Mouse (Mus musculus) embryonic facial prominence, embryonic 13.5 days (tissue): ENCODE data around the gene Gm42674. TPM values are rescaled to one million over a fixed set of nuclear protein-coding genes. Genes with fewer than 3 reads are reported as not detected.
A peak's percentile ranks its signal among the peaks of the same experiment; 100 is the strongest.

Experiments
- ATAC-seq: fragments of 200-750 bp; cut with Nextera tagmentation; 2 replicates; pipeline ENCODE4 v1.8.0; 2017; ENCODE audit warnings: low read depth; ENCODE audit not compliant: insufficient number of reproducible peaks, insufficient read depth, low FRiP score, low TSS enrichment
- H3K27ac ChIP-seq: fragments of 300-500 bp; sonication (generic); 2 replicates; pipeline ENCODE4 v1.5.1; 2015; ENCODE audit warnings: moderate library complexity, mild to moderate bottlenecking, inconsistent platforms
- H3K27me3 ChIP-seq: fragments of 300-500 bp; sonication (generic); 2 replicates; pipeline ENCODE4 v1.6.1; 2015; ENCODE audit warnings: mild to moderate bottlenecking, inconsistent platforms
- H3K36me3 ChIP-seq: fragments of 300-500 bp; sonication (generic); 2 replicates; pipeline ENCODE4 v1.6.1; 2015; ENCODE audit warnings: mild to moderate bottlenecking, inconsistent platforms
- H3K4me1 ChIP-seq: fragments of 300-500 bp; sonication (generic); 2 replicates; pipeline ENCODE4 v1.6.1; 2015; ENCODE audit warnings: inconsistent platforms
- H3K4me2 ChIP-seq: fragments of 300-500 bp; sonication (generic); 2 replicates; pipeline ENCODE4 v1.6.1; 2015; ENCODE audit warnings: moderate library complexity, mild to moderate bottlenecking, inconsistent platforms
- H3K4me3 ChIP-seq: fragments of 300-500 bp; sonication (generic); 2 replicates; pipeline ENCODE4 v1.5.1; 2015; ENCODE audit warnings: mild to moderate bottlenecking, inconsistent platforms
- H3K9ac ChIP-seq: fragments of 300-500 bp; sonication (generic); 2 replicates; pipeline ENCODE4 v1.6.1; 2015; ENCODE audit warnings: mild to moderate bottlenecking, inconsistent platforms
- H3K9me3 ChIP-seq: fragments of 300-500 bp; sonication (generic); 2 replicates; pipeline ENCODE4 v1.6.1; 2016; ENCODE audit warnings: inconsistent platforms
- WGBS: fragments of 180-500 bp; shearing (Covaris S2); methylation state at CpG from one replicate; pipeline ENCODE4 v1.1.7; 2015; ENCODE audit warnings: mixed read lengths; 5-methylcytosine and 5-hydroxymethylcytosine counted together
- polyA plus RNA-seq: library from polyadenylated mRNA; unstranded; fragments of >200 nt; fragmentation: Nextera tagmentation; extraction: Ambion mirVana; gene quantifications from 2 replicates; pipeline ENCODE4 v1.2.1, GENCODE M21; 2015

The Gm42674 gene
- polyA plus RNA-seq, 1 experiment from 2014 or later, result not detected

DNA sequence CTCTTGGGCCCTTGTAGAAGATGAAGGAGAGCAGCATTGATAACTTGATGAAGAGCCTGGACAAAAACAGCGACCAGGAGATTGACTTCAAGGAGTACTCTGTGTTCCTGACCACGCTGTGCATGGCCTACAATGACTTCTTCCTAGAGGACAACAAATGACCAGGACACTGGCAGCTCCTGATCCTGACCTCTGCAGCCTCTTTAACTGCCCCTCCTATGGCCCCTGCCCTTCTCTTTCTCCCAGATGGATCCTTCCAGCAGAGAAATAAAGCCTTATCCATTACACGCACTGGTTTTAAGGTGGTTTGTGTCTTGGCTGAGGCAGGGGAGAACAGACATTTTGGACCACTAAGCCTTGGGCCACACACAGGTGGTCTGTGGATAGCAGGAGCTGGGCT, 9.8 kb downstream of the Gm42674 start:
- H3K4me2 ChIP-seq, result no peak overlapping the region
- H3K4me1 ChIP-seq, result peaks cover 29% of the 10 kb centered on the region
- WGBS, result 95% methylated on average over 3 of the region's 3 CpGs
- no peaks in the 10 kb centered on the region for H3K27me3 ChIP-seq
- H3K9me3 ChIP-seq, result no peaks in the 10 kb centered on the region
- H3K9ac ChIP-seq, result no peak overlapping the region
- no peaks in the 10 kb centered on the region for H3K36me3 ChIP-seq
- no peak overlapping the region for H3K4me3 ChIP-seq
- no peak overlapping the region for H3K27ac ChIP-seq
- ATAC-seq, result no peak

DNA sequence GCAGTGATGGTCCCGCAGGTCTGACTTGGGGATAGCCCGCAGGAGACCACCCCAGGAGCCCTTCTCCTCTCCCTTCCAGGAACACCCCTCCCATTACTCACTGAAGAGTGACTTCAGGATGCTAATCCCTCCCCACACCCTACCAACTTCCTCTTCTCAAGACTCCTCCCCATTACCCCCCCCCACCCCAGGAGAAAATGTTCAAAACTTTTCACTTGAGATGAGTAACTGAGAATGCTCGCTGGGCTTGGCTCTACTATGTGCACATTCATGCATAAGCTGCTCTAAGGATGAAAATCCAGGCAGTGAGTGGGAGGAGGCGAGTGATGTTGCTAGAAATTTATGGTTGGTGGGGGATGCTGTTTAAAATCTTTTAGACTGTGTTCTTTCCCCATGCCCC, 10.4 kb downstream of the Gm42674 start:
- Histone ChIP-seq H3K4me1 (peaks cover 28% of the 10 kb centered on the region), H3K9me3 (no peaks in the 10 kb centered on the region), H3K27me3 (no peaks in the 10 kb centered on the region), H3K4me2 (no peak overlapping the region), H3K27ac (no peak overlapping the region), H3K9ac (no peak overlapping the region), H3K36me3 (no peaks in the 10 kb centered on the region), H3K4me3 (no peak overlapping the region)
- no peak for ATAC-seq
- WGBS, result 60% methylated on average over 4 of the region's 4 CpGs

DNA sequence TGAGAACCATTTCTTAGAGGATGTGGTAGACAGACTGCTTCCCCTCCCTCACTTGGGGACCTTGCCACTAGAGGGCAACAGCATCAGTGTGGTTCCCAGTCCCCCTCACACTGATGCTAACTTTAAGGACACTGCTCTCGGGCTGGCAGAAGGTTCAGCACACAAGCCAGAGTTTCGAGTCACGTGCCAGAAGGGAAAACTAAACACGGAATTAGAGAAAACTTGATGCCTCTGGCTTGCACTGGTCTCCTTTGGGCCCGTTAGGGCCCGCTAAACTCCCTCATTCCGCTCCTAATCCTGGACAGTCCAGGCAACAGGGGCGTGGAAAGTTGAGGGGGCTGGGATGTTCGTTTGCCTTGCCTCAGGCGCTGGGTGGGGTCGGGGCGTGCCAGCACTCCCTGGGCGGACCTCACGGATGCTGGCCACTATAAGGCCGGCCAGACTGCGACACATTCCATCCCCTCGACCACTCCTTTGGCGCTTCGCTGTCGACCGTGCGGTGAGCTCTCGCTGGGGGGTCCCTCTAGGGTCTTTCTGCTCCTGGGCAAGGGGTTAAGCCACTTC, 11.1 kb downstream of the Gm42674 start, which contains the start of gene S100a6:
Gene S100a6 (plus strand): TSS at position 155 of the 564 bp plus-strand sequence.
- Histone ChIP-seq H3K27ac (peak within 1 kb of the TSS; percentile 8; the same call in 1 of the 2 replicates), H3K4me1 (peaks cover 25% of the 10 kb centered on the region), H3K36me3 (no peaks in the 10 kb centered on the region), H3K9ac (peak within 1 kb of the TSS; percentile 64), H3K4me2 (peak within 1 kb of the TSS; percentile 78), H3K4me3 (peak within 1 kb of the TSS; percentile 43), H3K27me3 (no peaks in the 10 kb centered on the region), H3K9me3 (no peaks in the 10 kb centered on the region)
- WGBS, result 0% methylated on average over 23 of the region's 23 CpGs
- ATAC-seq, result peak; percentile 57; the same call in 1 of the 2 replicates

DNA sequence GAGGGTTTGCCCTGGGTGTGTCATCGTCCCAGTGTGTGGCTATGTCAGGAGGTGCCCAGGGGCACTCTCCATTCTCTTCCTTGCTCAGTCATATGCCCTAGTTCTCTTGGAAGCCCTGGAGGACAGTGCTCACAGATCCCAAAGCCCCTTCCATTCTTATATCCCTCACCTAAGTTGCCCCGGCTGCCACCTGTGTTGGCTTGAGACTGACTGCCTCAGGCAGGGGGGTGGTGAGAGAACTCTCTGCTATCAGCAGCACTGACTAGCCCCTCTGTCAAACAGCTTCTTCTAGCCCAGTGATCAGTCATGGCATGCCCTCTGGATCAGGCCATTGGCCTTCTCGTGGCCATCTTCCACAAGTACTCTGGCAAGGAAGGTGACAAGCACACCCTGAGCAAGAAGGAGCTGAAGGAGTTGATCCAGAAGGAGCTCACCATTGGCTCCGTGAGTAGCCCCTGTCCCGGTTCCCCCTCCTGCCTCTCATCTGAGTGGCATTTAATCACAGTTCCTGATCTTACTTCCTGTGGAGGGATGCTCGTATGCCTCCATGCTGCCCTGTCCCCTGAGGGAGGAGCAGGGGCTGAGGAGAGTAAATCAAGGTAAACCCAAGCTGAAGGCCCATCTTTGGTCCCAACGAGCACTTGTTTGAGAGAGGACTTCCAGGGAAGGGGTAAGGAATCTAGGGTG, 11.9 kb downstream of the Gm42674 start:
- Histone ChIP-seq H3K4me1 (peaks cover 25% of the 10 kb centered on the region), H3K27me3 (no peaks in the 10 kb centered on the region), H3K4me2 (peak overlapping the region; percentile 78), H3K4me3 (peak overlapping the region; percentile 43), H3K36me3 (no peaks in the 10 kb centered on the region), H3K27ac (0 out of 2 replicates have a peak overlapping the region, but pooled peaks have one; percentile 8), H3K9me3 (no peaks in the 10 kb centered on the region), H3K9ac (peak overlapping the region; percentile 64; the same call in 1 of the 2 replicates)
- no peak for ATAC-seq
- WGBS, result 45% methylated on average over 7 of the region's 7 CpGs

DNA sequence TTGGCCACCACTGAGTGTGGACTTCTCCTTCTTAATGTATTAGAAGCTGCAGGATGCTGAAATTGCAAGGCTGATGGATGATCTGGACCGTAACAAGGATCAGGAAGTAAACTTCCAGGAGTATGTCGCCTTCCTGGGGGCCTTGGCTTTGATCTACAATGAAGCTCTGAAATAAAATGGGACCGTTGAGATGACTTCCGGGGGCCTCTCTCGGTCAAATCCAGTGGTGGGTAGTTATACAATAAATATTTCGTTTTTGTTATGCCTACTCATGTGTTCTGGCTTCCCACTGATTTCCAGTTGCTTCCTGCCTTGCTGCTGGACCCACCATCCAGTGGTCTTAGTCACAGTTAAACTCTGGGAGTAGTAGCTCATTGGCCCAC, 12.4 kb downstream of the Gm42674 start:
- Histone ChIP-seq H3K36me3 (no peaks in the 10 kb centered on the region), H3K27me3 (no peaks in the 10 kb centered on the region), H3K27ac (no peak overlapping the region), H3K4me2 (peak overlapping the region; percentile 78), H3K9ac (no peak overlapping the region), H3K4me3 (no peak overlapping the region), H3K9me3 (no peaks in the 10 kb centered on the region), H3K4me1 (peaks cover 25% of the 10 kb centered on the region)
- ATAC-seq, result no peak
- WGBS, result 83% methylated on average over 6 of the region's 6 CpGs

DNA sequence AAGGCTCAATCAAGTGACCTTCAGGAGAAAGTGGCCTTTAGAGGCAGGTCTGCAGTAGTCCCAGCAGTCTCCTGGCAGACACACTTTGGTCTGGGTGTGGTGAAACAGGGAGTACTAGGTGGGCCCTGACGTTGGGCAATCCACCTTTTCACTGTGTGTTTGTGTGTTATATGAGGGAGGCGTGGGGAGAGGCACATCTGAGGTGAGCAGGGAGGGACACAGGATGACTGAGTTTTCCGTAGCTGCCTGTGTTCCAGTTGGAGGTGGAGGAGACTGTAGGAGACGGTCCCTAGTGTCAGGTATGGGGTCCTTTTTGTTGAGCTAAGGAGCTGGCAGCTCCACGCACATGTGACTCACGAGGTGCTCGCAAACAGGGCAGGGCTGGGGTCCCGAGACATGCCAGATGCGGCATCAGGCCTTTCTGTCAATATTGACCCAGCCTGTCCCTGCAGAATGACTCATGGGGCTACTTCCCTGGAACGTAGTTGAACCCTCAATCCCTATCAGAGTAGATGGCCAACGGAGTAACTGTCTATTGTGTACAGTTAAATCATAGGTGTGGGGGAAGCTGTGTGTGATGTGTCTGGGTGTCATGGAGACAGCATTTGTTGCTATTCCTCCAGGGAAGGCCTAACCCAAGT, 13.0 kb downstream of the Gm42674 start:
- no peak for ATAC-seq

DNA sequence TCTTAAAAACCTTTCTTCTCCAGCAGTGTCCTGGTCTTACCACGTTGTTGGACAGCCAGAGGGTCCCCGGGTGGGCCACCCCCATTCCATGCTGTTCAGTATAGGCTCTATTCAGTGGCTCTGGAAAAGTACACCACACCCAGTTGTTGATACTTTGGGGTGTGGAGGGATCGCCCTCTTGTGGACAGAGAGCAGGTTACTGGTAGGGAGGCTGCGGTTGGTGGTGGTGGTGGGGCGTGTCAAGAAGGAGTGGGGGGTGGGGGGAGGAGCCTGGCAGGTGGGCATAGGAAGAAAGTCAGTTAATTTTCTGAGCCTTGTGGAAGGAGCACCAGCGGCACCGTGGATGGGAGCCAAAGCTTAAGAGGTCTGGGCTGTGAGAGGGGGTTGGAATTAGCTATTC, 13.7 kb downstream of the Gm42674 start:
- Histone ChIP-seq H3K4me2 (no peak overlapping the region), H3K27ac (no peak overlapping the region), H3K4me3 (no peak overlapping the region), H3K9ac (no peak overlapping the region), H3K27me3 (no peaks in the 10 kb centered on the region), H3K4me1 (peaks cover 25% of the 10 kb centered on the region), H3K36me3 (no peaks in the 10 kb centered on the region), H3K9me3 (no peaks in the 10 kb centered on the region)
- 7% methylated on average over 7 of the region's 7 CpGs for WGBS
- ATAC-seq, result peak; percentile 74

More for the DNA sequence above, 13.0 kb downstream of the Gm42674 start:
- Histone ChIP-seq H3K9me3 (no peaks in the 10 kb centered on the region), H3K27me3 (no peaks in the 10 kb centered on the region), H3K36me3 (no peaks in the 10 kb centered on the region), H3K4me2 (no peak overlapping the region), H3K9ac (no peak overlapping the region), H3K4me1 (peaks cover 25% of the 10 kb centered on the region), H3K4me3 (no peak overlapping the region), H3K27ac (no peak overlapping the region)
- WGBS, result 86% methylated on average over 11 of the region's 11 CpGs

DNA sequence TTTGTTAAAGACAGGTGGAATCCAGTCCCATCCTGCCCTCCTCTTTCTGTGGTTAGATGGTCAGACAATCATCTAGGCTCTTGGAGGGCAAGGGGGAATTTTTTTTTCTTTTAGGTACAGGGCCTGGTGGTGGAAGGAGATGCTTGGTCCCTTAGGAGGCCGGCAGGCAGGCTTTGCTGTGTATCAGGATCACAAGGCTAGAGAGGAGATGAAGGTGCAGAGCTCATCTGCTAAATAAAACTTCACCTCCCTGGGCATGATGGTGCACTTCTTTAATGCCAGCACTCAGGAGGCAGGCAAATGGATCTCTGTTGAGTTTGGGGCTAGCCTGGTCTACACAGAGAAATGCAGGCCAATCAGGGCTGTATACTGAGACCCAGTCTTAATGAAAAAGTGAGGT, 14.2 kb downstream of the Gm42674 start:
- H3K9ac ChIP-seq, result no peak overlapping the region
- H3K9me3 ChIP-seq, result no peaks in the 10 kb centered on the region
- H3K27me3 ChIP-seq, result no peaks in the 10 kb centered on the region
- no peak overlapping the region for H3K4me2 ChIP-seq
- no peak for ATAC-seq
- WGBS, result 81% methylated on average over 1 of the region's 1 CpGs
- peaks cover 25% of the 10 kb centered on the region for H3K4me1 ChIP-seq
- H3K36me3 ChIP-seq, result no peaks in the 10 kb centered on the region
- H3K27ac ChIP-seq, result no peak overlapping the region
- H3K4me3 ChIP-seq, result no peak overlapping the region

DNA sequence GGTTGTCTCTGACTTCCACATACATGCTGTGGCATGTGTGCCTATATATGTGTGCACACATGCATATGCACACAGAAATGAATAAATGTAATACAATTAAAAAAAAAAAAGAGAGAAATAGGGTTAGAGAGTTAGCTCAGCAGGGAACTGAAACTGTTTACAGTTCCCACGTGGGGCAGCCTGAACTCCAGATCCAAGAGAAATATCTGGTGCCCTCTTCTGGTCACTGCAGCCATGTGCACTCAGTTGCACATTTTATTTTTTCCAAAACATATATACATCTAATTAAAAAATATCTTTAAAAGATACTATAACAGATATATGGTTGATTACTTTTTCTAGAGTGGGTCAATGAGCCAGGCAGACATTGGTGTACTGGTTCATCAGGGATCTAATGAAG, 15.9 kb downstream of the Gm42674 start:
- H3K36me3 ChIP-seq, result no peaks in the 10 kb centered on the region
- H3K4me1 ChIP-seq, result peaks cover 25% of the 10 kb centered on the region
- H3K9me3 ChIP-seq, result no peaks in the 10 kb centered on the region
- H3K9ac ChIP-seq, result no peak overlapping the region
- ATAC-seq, result no peak
- no peaks in the 10 kb centered on the region for H3K27me3 ChIP-seq
- H3K27ac ChIP-seq, result no peak overlapping the region
- H3K4me3 ChIP-seq, result no peak overlapping the region
- no peak overlapping the region for H3K4me2 ChIP-seq
- 15% methylated on average over 1 of the region's 1 CpGs for WGBS

DNA sequence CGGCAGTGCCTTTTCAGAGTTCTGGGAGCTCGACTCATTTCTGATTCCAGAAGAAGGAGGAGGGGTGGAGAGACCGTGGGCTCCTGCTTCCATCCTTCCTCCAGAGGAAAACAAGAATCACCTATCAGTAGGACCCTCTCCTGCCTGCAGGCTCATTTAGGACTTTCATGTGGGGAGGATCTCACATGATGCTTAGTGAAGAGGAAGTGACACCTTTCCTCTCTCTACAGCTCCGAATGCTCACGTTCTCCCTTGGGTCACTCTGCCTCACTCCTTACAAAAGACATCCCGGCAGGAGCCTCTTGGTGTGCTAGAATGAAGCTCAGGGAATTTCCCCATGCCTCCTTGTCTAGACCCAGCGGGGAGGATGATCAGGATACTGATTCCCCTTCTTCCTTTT, 19.8 kb downstream of the Gm42674 start:
- Histone ChIP-seq H3K27ac (no peak overlapping the region), H3K4me1 (peaks cover 16% of the 10 kb centered on the region), H3K9me3 (no peaks in the 10 kb centered on the region), H3K4me2 (no peak overlapping the region), H3K27me3 (no peaks in the 10 kb centered on the region), H3K4me3 (no peak overlapping the region), H3K9ac (no peak overlapping the region), H3K36me3 (no peaks in the 10 kb centered on the region)
- ATAC-seq, result no peak
- WGBS, result 63% methylated on average over 7 of the region's 7 CpGs

DNA sequence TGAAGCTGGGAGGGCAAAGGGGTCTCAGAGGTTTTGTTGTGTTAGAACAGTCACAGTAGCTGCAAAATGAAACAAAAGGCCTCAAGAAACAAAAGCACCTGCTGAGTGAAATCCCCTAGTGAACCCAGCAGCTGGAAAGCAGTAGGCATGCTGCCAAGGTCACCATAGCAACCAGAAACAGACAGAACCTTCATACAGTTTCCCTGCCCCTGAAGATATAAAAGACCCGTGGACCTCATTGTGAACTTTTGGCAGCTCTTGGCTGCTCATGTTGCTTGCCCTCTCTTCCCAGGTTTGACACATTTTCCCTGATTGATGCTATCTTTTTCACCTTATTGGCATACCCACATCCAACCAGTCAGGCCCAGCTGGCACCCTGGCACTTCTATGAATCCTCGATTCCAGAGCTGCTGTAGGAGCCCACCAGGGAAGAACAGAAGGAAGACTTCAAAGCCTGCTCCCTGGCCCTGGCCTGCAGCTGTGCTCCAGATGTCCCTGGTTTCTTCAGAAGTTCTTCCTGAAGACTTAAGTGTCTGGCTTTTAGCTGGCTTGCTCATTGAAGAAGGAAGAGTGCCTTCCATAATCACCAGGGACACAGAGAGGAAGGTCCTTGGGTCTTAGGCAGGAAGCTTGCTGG, 21.8 kb downstream of the Gm42674 start:
- no peaks in the 10 kb centered on the region for H3K9me3 ChIP-seq
- no peak overlapping the region for H3K27ac ChIP-seq
- no peak; the same call in 1 of the 2 replicates for ATAC-seq
- no peaks in the 10 kb centered on the region for H3K36me3 ChIP-seq
- H3K4me2 ChIP-seq, result no peak overlapping the region
- H3K4me1 ChIP-seq, result peaks cover 16% of the 10 kb centered on the region
- no peak overlapping the region for H3K9ac ChIP-seq
- no peaks in the 10 kb centered on the region for H3K27me3 ChIP-seq
- WGBS, result 13% methylated on average over 2 of the region's 2 CpGs
- H3K4me3 ChIP-seq, result no peak overlapping the region
